Mouse (Mus musculus) MEL (cell line): ENCODE data around the gene Camta1. TPM values are rescaled to one million over a fixed set of nuclear protein-coding genes. Genes with fewer than 3 reads are reported as not detected.

ENCODE experiments used
- DNase-seq: peaks from one replicate; pipeline ENCODE4 v3.0.0; 2011; ENCODE audit warnings: low read depth, low spot score
- H3K27ac ChIP-seq: 2 replicates; pipeline ENCODE4 v1.5.1; 2012; ENCODE audit warnings: low read depth, mild to moderate bottlenecking, control low read depth, low read length, moderate library complexity; ENCODE audit not compliant: control insufficient read depth
- H3K27me3 ChIP-seq, 2 experiments: fragments of 150-350 bp in 1 of 2; sonication (generic) in 1 of 2; 2 replicates each; pipeline ENCODE4 v1.6.1; 2012; ENCODE audit warnings: low read length in 2 of 2, mild to moderate bottlenecking in 2 of 2, improper control_type of control experiment in 1 of 2, moderate library complexity in 1 of 2; ENCODE audit not compliant: insufficient read depth in 2 of 2, control insufficient read depth in 1 of 2
- H3K36me3 ChIP-seq, 2 experiments: 2 replicates each; pipeline ENCODE4 v1.6.1; 2012 to 2014; ENCODE audit warnings: low read length in 2 of 2, improper control_type of control experiment in 1 of 2, inconsistent platforms in 1 of 2, mild to moderate bottlenecking in 1 of 2; ENCODE audit not compliant: insufficient read depth in 2 of 2, control insufficient read depth in 1 of 2
- H3K4me1 ChIP-seq, 2 experiments: fragments of 150-350 bp in 1 of 2; sonication (generic) in 1 of 2; 2 replicates each; pipeline ENCODE4 v1.6.1; 2012; ENCODE audit warnings: low read length in 2 of 2, improper control_type of control experiment in 1 of 2, mild to moderate bottlenecking in 1 of 2; ENCODE audit not compliant: insufficient read depth in 2 of 2, control insufficient read depth in 1 of 2
- H3K4me3 ChIP-seq, 2 experiments: fragments of 150-350 bp in 1 of 2; sonication (generic) in 1 of 2; 2 replicates each; pipeline ENCODE4 v1.5.1; 2012; ENCODE audit warnings: low read depth in 2 of 2, low read length in 2 of 2, mild to moderate bottlenecking in 2 of 2, moderate library complexity in 2 of 2, control low read depth in 1 of 2, improper control_type of control experiment in 1 of 2; ENCODE audit not compliant: control insufficient read depth in 1 of 2, insufficient read depth in 1 of 2
- H3K79me2 ChIP-seq: 2 replicates; pipeline ENCODE4 v1.6.1; 2012; ENCODE audit warnings: mild to moderate bottlenecking, low read length, moderate library complexity; ENCODE audit not compliant: control insufficient read depth, poor library complexity, insufficient read depth
- H3K9ac ChIP-seq: 2 replicates; pipeline ENCODE4 v1.6.1; 2012; ENCODE audit warnings: low read depth, mild to moderate bottlenecking, control low read depth, low read length, moderate library complexity; ENCODE audit not compliant: control insufficient read depth, poor library complexity, severe bottlenecking
- H3K9me3 ChIP-seq: fragments of 150-350 bp; sonication (generic); replicated peaks from 2 replicates; pipeline ENCODE4 v1.6.1; 2012; ENCODE audit warnings: mild to moderate bottlenecking, low read length, improper control_type of control experiment, moderate library complexity; ENCODE audit not compliant: insufficient read depth
- ELF1 ChIP-seq: IDR thresholded peaks from 2 replicates; pipeline ENCODE4 v1.6.1; 2014; ENCODE audit warnings: low read depth, mild to moderate bottlenecking, inconsistent platforms, low read length, improper control_type of control experiment, moderate library complexity
- EP300 ChIP-seq, 2 experiments: IDR thresholded peaks; 2 replicates each; pipeline ENCODE4 v1.6.1; 2011; ENCODE audit warnings: improper control_type of control experiment in 2 of 2, low read length in 2 of 2, low read depth in 1 of 2, mild to moderate bottlenecking in 1 of 2
- ETS1 ChIP-seq: IDR thresholded peaks from 2 replicates; pipeline ENCODE4 v1.6.1; 2012; ENCODE audit warnings: low read depth, mild to moderate bottlenecking, inconsistent platforms, low read length, improper control_type of control experiment, moderate library complexity
- GATA1 ChIP-seq: IDR thresholded peaks from 2 replicates; pipeline ENCODE4 v1.6.1; 2011; ENCODE audit warnings: low read depth, low read length, improper control_type of control experiment
- HCFC1 ChIP-seq: IDR thresholded peaks from 2 replicates; pipeline ENCODE4 v1.6.1; 2012; ENCODE audit warnings: low read depth, mild to moderate bottlenecking, inconsistent platforms, low read length, improper control_type of control experiment, moderate library complexity
- JUND ChIP-seq: IDR thresholded peaks from 2 replicates; pipeline ENCODE4 v1.6.1; 2011; ENCODE audit warnings: low read depth, mild to moderate bottlenecking, improper control_type of control experiment, low read length
- MAX ChIP-seq: IDR thresholded peaks from 2 replicates; pipeline ENCODE4 v1.6.1; 2011; ENCODE audit warnings: low read length, improper control_type of control experiment
- MAZ ChIP-seq: IDR thresholded peaks from 2 replicates; pipeline ENCODE4 v1.6.1; 2012; ENCODE audit warnings: low read depth, mild to moderate bottlenecking, inconsistent platforms, low read length, improper control_type of control experiment
- MEF2A ChIP-seq: IDR thresholded peaks from 2 replicates; pipeline ENCODE4 v1.6.1; 2014; ENCODE audit warnings: low read depth, mild to moderate bottlenecking, inconsistent platforms, low read length, improper control_type of control experiment; ENCODE audit not compliant: poor library complexity, insufficient replicate concordance, severe bottlenecking; ENCODE audit errors: extremely low read depth
- MXI1 ChIP-seq: IDR thresholded peaks from 2 replicates; pipeline ENCODE4 v1.6.1; 2011; ENCODE audit warnings: mild to moderate bottlenecking, low read depth, low read length, improper control_type of control experiment
- MYC ChIP-seq: IDR thresholded peaks from 2 replicates; pipeline ENCODE4 v1.6.1; 2011; ENCODE audit warnings: low read depth, mild to moderate bottlenecking, low read length, improper control_type of control experiment, moderate library complexity
- NELFE ChIP-seq: IDR thresholded peaks from 2 replicates; pipeline ENCODE4 v1.6.1; 2011; ENCODE audit warnings: low read depth, low read length, improper control_type of control experiment
- NRF1 ChIP-seq: IDR thresholded peaks from 2 replicates; pipeline ENCODE4 v1.6.1; 2014; ENCODE audit warnings: low read depth, mild to moderate bottlenecking, inconsistent platforms, low read length, improper control_type of control experiment, moderate library complexity; ENCODE audit not compliant: poor library complexity, insufficient read depth, severe bottlenecking
- POLR2A ChIP-seq, 2 experiments: IDR thresholded peaks; 2 replicates each; pipeline ENCODE4 v1.6.1; 2011 to 2012; ENCODE audit warnings: low read length in 2 of 2, mild to moderate bottlenecking in 2 of 2, control low read depth in 1 of 2, improper control_type of control experiment in 1 of 2, low read depth in 1 of 2, moderate library complexity in 1 of 2; ENCODE audit not compliant: control insufficient read depth in 1 of 2, insufficient read depth in 1 of 2, poor library complexity in 1 of 2
- POLR2AphosphoS2 ChIP-seq: IDR thresholded peaks from 2 replicates; pipeline ENCODE4 v1.6.1; 2011; ENCODE audit warnings: low read length, improper control_type of control experiment
- RCOR1 ChIP-seq: IDR thresholded peaks from 2 replicates; pipeline ENCODE4 v1.6.1; 2012; ENCODE audit warnings: low read depth, mild to moderate bottlenecking, inconsistent platforms, low read length, improper control_type of control experiment
- SIN3A ChIP-seq: IDR thresholded peaks from 2 replicates; pipeline ENCODE4 v1.6.1; 2012; ENCODE audit warnings: low read length, improper control_type of control experiment, inconsistent platforms
- SMC3 ChIP-seq: IDR thresholded peaks from 2 replicates; pipeline ENCODE4 v1.6.1; 2011; ENCODE audit warnings: low read depth, low read length, improper control_type of control experiment
- TAL1 ChIP-seq: IDR thresholded peaks from 2 replicates; pipeline ENCODE4 v1.6.1; 2012; ENCODE audit warnings: mild to moderate bottlenecking, inconsistent platforms, low read length, moderate library complexity, mixed read lengths
- TBP ChIP-seq: IDR thresholded peaks from 2 replicates; pipeline ENCODE4 v1.8.0; 2011; ENCODE audit warnings: low read depth, low read length, improper control_type of control experiment
- TCF12 ChIP-seq: IDR thresholded peaks from 2 replicates; pipeline ENCODE4 v1.6.1; 2014; ENCODE audit warnings: low read depth, mild to moderate bottlenecking, inconsistent platforms, low read length, improper control_type of control experiment, moderate library complexity
- USF1 ChIP-seq: IDR thresholded peaks from 2 replicates; pipeline ENCODE4 v1.6.1; 2014; ENCODE audit warnings: low read depth, mild to moderate bottlenecking, inconsistent platforms, low read length, improper control_type of control experiment, moderate library complexity
- USF2 ChIP-seq, 2 experiments: IDR thresholded peaks; 2 replicates each; pipeline ENCODE4 v1.6.1; 2011 to 2012; ENCODE audit warnings: improper control_type of control experiment in 2 of 2, low read length in 2 of 2, borderline replicate concordance in 1 of 2, inconsistent platforms in 1 of 2, low read depth in 1 of 2, mild to moderate bottlenecking in 1 of 2; ENCODE audit not compliant: insufficient read depth in 1 of 2
- ZKSCAN1 ChIP-seq: IDR thresholded peaks from 2 replicates; pipeline ENCODE4 v1.6.1; 2012; ENCODE audit warnings: low read depth, mild to moderate bottlenecking, inconsistent platforms, low read length, improper control_type of control experiment, moderate library complexity
- ZMIZ1 ChIP-seq: IDR thresholded peaks from 2 replicates; pipeline ENCODE4 v1.6.1; 2012; ENCODE audit warnings: low read depth, mild to moderate bottlenecking, inconsistent platforms, low read length, improper control_type of control experiment, moderate library complexity
- ZNF384 ChIP-seq: IDR thresholded peaks from 2 replicates; pipeline ENCODE4 v1.6.1; 2012; ENCODE audit warnings: low read depth, mild to moderate bottlenecking, inconsistent platforms, low read length, improper control_type of control experiment
- polyA plus RNA-seq, 2 experiments: library from polyadenylated mRNA; stranded (reverse) in 1 of 2; unstranded in 1 of 2; fragments of >175 nt in 1 of 2; fragments of >200 nt in 1 of 2; gene quantifications; 2 replicates each; pipeline versions ENCODE4 v1.2.1 to v1.2.4; 2012; ENCODE audit warnings: low replicate concordance in 2 of 2, low read depth in 1 of 2; ENCODE audit not compliant: insufficient read length in 2 of 2, insufficient read depth in 1 of 2, missing spikeins in 1 of 2
- total RNA-seq: library from RNA; depleted of rRNA; stranded (reverse); fragments of 300-350 nt; gene quantifications from 2 replicates; pipeline ENCODE4 v1.2.3, GENCODE M21; 2012

Camta1 gene
- total and polyA plus RNA-seq, 3 experiments, result 28.2 to 87.5 TPM; not detected in 1

- Histone ChIP-seq H3K4me3 (peak overlapping the region in 1 of 2 experiments; percentile 6; a peak in 1 of 4 replicates), H3K36me3 (peaks cover 0 to 32% of the 10 kb centered on the region in 2 experiments; a peak in 2 of 4 replicates), H3K27me3 (no peaks in the 10 kb centered on the region), H3K9ac (peak overlapping the region; percentile 43), H3K79me2 (no peaks in the 10 kb centered on the region), H3K27ac (peak overlapping the region; percentile 81), H3K4me1 (peaks cover 17 to 48% of the 10 kb centered on the region in 2 experiments), H3K9me3 (no peaks in the 10 kb centered on the region)
- TF ChIP-seq TAL1 (peak; percentile 64), NELFE (no peak), ZKSCAN1 (no peak), ZNF384 (no peak), GATA1 (peak; percentile 74), EP300 (IDR thresholded peaks at IDR 0.05; ENCODE audit: low read depth in 1 of 2, low read length in 2 of 2) (peak; percentile 76 to 79), ZMIZ1 (no peak), HCFC1 (no peak), POLR2A (IDR thresholded peaks at IDR 0.05; ENCODE audit: control insufficient read depth in 1 of 2, insufficient read depth in 1 of 2, low read depth in 1 of 2, low read length in 2 of 2, poor library complexity in 1 of 2) (peak in 1 of 2 experiments; percentile 57; a peak in 2 of 4 replicates), POLR2AphosphoS2 (no peak), USF2 (IDR thresholded peaks at IDR 0.05; ENCODE audit: borderline replicate concordance in 1 of 2, insufficient read depth in 1 of 2, low read depth in 1 of 2, low read length in 2 of 2) (no peak), RCOR1 (peak; percentile 70), ETS1 (peak; percentile 73; the same call in 1 of the 2 replicates), ELF1 (0 out of 2 replicates have a peak, but pooled peaks have one; percentile 14), MYC (peak; percentile 99), MAX (peak; percentile 99), MAZ (peak; percentile 40; the same call in 1 of the 2 replicates), MXI1 (peak; percentile 95), TCF12 (peak; percentile 32; the same call in 1 of the 2 replicates), SIN3A (peak; percentile 74), SMC3 (no peak), TBP (0 out of 2 replicates have a peak, but pooled peaks have one; percentile 24), JUND (0 out of 2 replicates have a peak, but pooled peaks have one; percentile 10), USF1 (peak; percentile 80), NRF1 (0 out of 2 replicates have a peak, but pooled peaks have one; percentile 18), MEF2A (no peak)
- DNase-seq, result peak; percentile 95
Measured at GRCm38 (mm10) chr4:151904098-151904497, 42.4 kb upstream of the Camta1 start.
